Mouse (Mus musculus) 3134 (cell line): Measurements from ENCODE around the gene Clic3.

Source experiments
- DNase-seq: peaks from one replicate; pipeline ENCODE4 v3.0.0-alpha.2; 2011; ENCODE audit warnings: low spot score; ENCODE audit not compliant: insufficient read length; ENCODE audit errors: extremely low read depth

Gene Clic3

GRCm38 (mm10) chr2:25506964-25507363 lies 50.3 kb downstream of the Clic3 start:
- no peak for DNase-seq
